Mouse (Mus musculus): ENCODE measurements around the gene Olfr1185-ps1. TPM values are rescaled to one million over a fixed set of nuclear protein-coding genes. Genes with fewer than 3 reads are reported as not detected.
"Not testable (repeated sequence)": the region's sequence is repeated elsewhere in the genome, so short reads cannot be mapped to it uniquely, and the experiment has no call there.

The Olfr1185-ps1 gene
- polyA plus RNA-seq (2016; fragmentation: Nextera tagmentation; extraction: Ambion mirVana) = not detected in 2 replicates

- Histone ChIP-seq H3K4me1 (no peaks in the 10 kb centered on the region), H3K27me3 (ENCODE audit: poor library complexity, severe bottlenecking) (no peaks in the 10 kb centered on the region), H3K9me3 (no peaks in the 10 kb centered on the region), H3K36me3 (replicated peaks) (no peaks in the 10 kb centered on the region), H3K4me3 (no peak within 1 kb of the TSS), H3K27ac (no peak within 1 kb of the TSS)
- 75% methylated on average over 2 of the region's 2 CpGs for WGBS
- DNase-seq (ENCODE audit: extremely low spot score, low spot score) = no peak
Observed at GRCm38 (mm10) chr2:88493020-88493419, at the start of gene Olfr1185-ps1. Olfr1185-ps1 (plus strand) TSS chr2:88493320.

GRCm38 (mm10) chr2:88449031-88449430, 44.1 kb upstream of the Olfr1185-ps1 start, which contains the start of gene Gm13757:
Gm13757 (minus strand) TSS chr2:88449131.
- no peak for DNase-seq (ENCODE audit: extremely low spot score, low spot score)
- Histone ChIP-seq H3K4me1 (no peaks in the 10 kb centered on the region), H3K27ac (no peak within 1 kb of the TSS), H3K36me3 (replicated peaks) (no peaks in the 10 kb centered on the region), H3K9me3 (no peaks in the 10 kb centered on the region), H3K4me3 (no peak within 1 kb of the TSS), H3K27me3 (ENCODE audit: poor library complexity, severe bottlenecking) (no peaks in the 10 kb centered on the region)
- 97% methylated on average over 1 of the region's 1 CpGs for WGBS

GRCm38 (mm10) chr2:88454567-88454966, 38.6 kb upstream of the Olfr1185-ps1 start, which contains the start of gene Olfr1183:
Olfr1183 (plus strand) TSS chr2:88454867.
- 94% methylated on average over 1 of the region's 1 CpGs for WGBS
- H3K27ac ChIP-seq; H3K4me3 ChIP-seq; H3K27me3 ChIP-seq (ENCODE audit: poor library complexity, severe bottlenecking); H3K36me3 ChIP-seq (replicated peaks); H3K4me1 ChIP-seq; H3K9me3 ChIP-seq; DNase-seq (ENCODE audit: extremely low spot score, low spot score): not testable (repeated sequence)

GRCm38 (mm10) chr2:88483298-88483697, 9.8 kb upstream of the Olfr1185-ps1 start, which contains the start of gene Olfr1184:
Olfr1184 (plus strand) TSS chr2:88483598.
- H3K36me3 ChIP-seq (replicated peaks) = no peaks in the 10 kb centered on the region
- no peaks in the 10 kb centered on the region for H3K4me1 ChIP-seq
- H3K9me3 ChIP-seq = no peaks in the 10 kb centered on the region
- no peak within 1 kb of the TSS for H3K4me3 ChIP-seq
- no peak within 1 kb of the TSS for H3K27ac ChIP-seq
- no peak for DNase-seq (ENCODE audit: extremely low spot score, low spot score)
- H3K27me3 ChIP-seq (ENCODE audit: poor library complexity, severe bottlenecking) = no peaks in the 10 kb centered on the region
- 91% methylated on average over 2 of the region's 2 CpGs for WGBS

GRCm38 (mm10) chr2:88518251-88518650, 25.1 kb downstream of the Olfr1185-ps1 start, which contains the start of gene Olfr1186:
Olfr1186 (plus strand) TSS chr2:88518551.
- no peaks in the 10 kb centered on the region for H3K4me1 ChIP-seq
- H3K27ac ChIP-seq = no peak within 1 kb of the TSS
- 89% methylated on average over 2 of the region's 2 CpGs for WGBS
- H3K9me3 ChIP-seq = no peaks in the 10 kb centered on the region
- no peaks in the 10 kb centered on the region for H3K27me3 ChIP-seq (ENCODE audit: poor library complexity, severe bottlenecking)
- no peak for DNase-seq (ENCODE audit: extremely low spot score, low spot score)
- H3K4me3 ChIP-seq = no peak within 1 kb of the TSS
- no peaks in the 10 kb centered on the region for H3K36me3 ChIP-seq (replicated peaks)

- H3K27me3 ChIP-seq (ENCODE audit: poor library complexity, severe bottlenecking) = no peaks in the 10 kb centered on the region
Observed at GRCm38 (mm10) chr2:88525720-88526119, 32.6 kb downstream of the Olfr1185-ps1 start.

More at GRCm38 (mm10) chr2:88525720-88526119, 32.6 kb downstream of the Olfr1185-ps1 start:
- 81% methylated on average over 3 of the region's 3 CpGs for WGBS
- H3K4me1 ChIP-seq = no peaks in the 10 kb centered on the region
- H3K36me3 ChIP-seq (replicated peaks) = no peaks in the 10 kb centered on the region
- no peaks in the 10 kb centered on the region for H3K9me3 ChIP-seq
- no peak overlapping the region for H3K4me3 ChIP-seq
- no peak for DNase-seq (ENCODE audit: extremely low spot score, low spot score)
- no peak overlapping the region for H3K27ac ChIP-seq

Other genes with a start within 250 kb of the Olfr1185-ps1 start
- gene Olfr1173, start 213.4 kb upstream of the Olfr1185-ps1 start, polyA plus RNA-seq (2016; fragmentation: Nextera tagmentation; extraction: Ambion mirVana) = not detected in 2 replicates
- gene Olfr1174-ps, start 178.2 kb upstream of the Olfr1185-ps1 start, polyA plus RNA-seq (2016; fragmentation: Nextera tagmentation; extraction: Ambion mirVana) = not detected in 2 replicates
- gene Olfr1175-ps, start 166.1 kb upstream of the Olfr1185-ps1 start, polyA plus RNA-seq (2016; fragmentation: Nextera tagmentation; extraction: Ambion mirVana) = not detected in 2 replicates
- gene Olfr1176, start 156.6 kb upstream of the Olfr1185-ps1 start, polyA plus RNA-seq (2016; fragmentation: Nextera tagmentation; extraction: Ambion mirVana) = not detected in 2 replicates
- gene Olfr1177-ps, start 146.8 kb upstream of the Olfr1185-ps1 start, polyA plus RNA-seq (2016; fragmentation: Nextera tagmentation; extraction: Ambion mirVana) = not detected in 2 replicates
- not detected in 2 replicates for gene Olfr1178, start 106.3 kb upstream of the Olfr1185-ps1 start, polyA plus RNA-seq (2016; fragmentation: Nextera tagmentation; extraction: Ambion mirVana)
- not detected in 2 replicates for gene Olfr1179, start 86.9 kb upstream of the Olfr1185-ps1 start, polyA plus RNA-seq (2016; fragmentation: Nextera tagmentation; extraction: Ambion mirVana)
- not detected in 2 replicates for gene Olfr1180, start 74.2 kb upstream of the Olfr1185-ps1 start, polyA plus RNA-seq (2016; fragmentation: Nextera tagmentation; extraction: Ambion mirVana)
- gene Olfr1181, start 67.1 kb upstream of the Olfr1185-ps1 start, polyA plus RNA-seq (2016; fragmentation: Nextera tagmentation; extraction: Ambion mirVana) = not detected in 2 replicates
- gene Gm13757, start 44.2 kb upstream of the Olfr1185-ps1 start, polyA plus RNA-seq (2016; fragmentation: Nextera tagmentation; extraction: Ambion mirVana) = not detected in 2 replicates
- not detected in 2 replicates for gene Olfr1183, start 38.5 kb upstream of the Olfr1185-ps1 start, polyA plus RNA-seq (2016; fragmentation: Nextera tagmentation; extraction: Ambion mirVana)
- gene Olfr1184, start 9.7 kb upstream of the Olfr1185-ps1 start, polyA plus RNA-seq (2016; fragmentation: Nextera tagmentation; extraction: Ambion mirVana) = not detected in 2 replicates
- gene Olfr1186, start 25.2 kb downstream of the Olfr1185-ps1 start, polyA plus RNA-seq (2016; fragmentation: Nextera tagmentation; extraction: Ambion mirVana) = not detected in 2 replicates
- not detected in 2 replicates for gene Olfr1188, start 63.6 kb downstream of the Olfr1185-ps1 start, polyA plus RNA-seq (2016; fragmentation: Nextera tagmentation; extraction: Ambion mirVana)
- gene Olfr1189, start 93.1 kb downstream of the Olfr1185-ps1 start, polyA plus RNA-seq (2016; fragmentation: Nextera tagmentation; extraction: Ambion mirVana) = not detected in 2 replicates
- gene Olfr1191-ps1, start 147.2 kb downstream of the Olfr1185-ps1 start, polyA plus RNA-seq (2016; fragmentation: Nextera tagmentation; extraction: Ambion mirVana) = not detected in 2 replicates
- not detected in 2 replicates for gene Olfr1192-ps1, start 155.2 kb downstream of the Olfr1185-ps1 start, polyA plus RNA-seq (2016; fragmentation: Nextera tagmentation; extraction: Ambion mirVana)
- gene Olfr1193, start 182.3 kb downstream of the Olfr1185-ps1 start, polyA plus RNA-seq (2016; fragmentation: Nextera tagmentation; extraction: Ambion mirVana) = not detected in 2 replicates
- not detected in 2 replicates for gene Olfr1195, start 195.9 kb downstream of the Olfr1185-ps1 start, polyA plus RNA-seq (2016; fragmentation: Nextera tagmentation; extraction: Ambion mirVana)
- not detected in 2 replicates for gene Olfr1196, start 211.3 kb downstream of the Olfr1185-ps1 start, polyA plus RNA-seq (2016; fragmentation: Nextera tagmentation; extraction: Ambion mirVana)
- not detected in 2 replicates for gene Olfr1197, start 239.0 kb downstream of the Olfr1185-ps1 start, polyA plus RNA-seq (2016; fragmentation: Nextera tagmentation; extraction: Ambion mirVana)

All from forebrain, embryonic 10.5 days (tissue).